Mouse (Mus musculus): ENCODE data around the gene Sdhc.

Sdhc gene

GRCm38 (mm10) chr1:171078419-171078818, 72.0 kb downstream of the Sdhc start:
- WGBS: 16% methylated on average over 12 of the region's 12 CpGs

- under 1% methylated on average over 20 of the region's 27 CpGs for WGBS
These were observed 72.4 kb downstream of the Sdhc start for GRCm38 (mm10) chr1:171077955-171078354.

GRCm38 (mm10) chr1:171077192-171077591, 73.2 kb downstream of the Sdhc start:
- WGBS: 52% methylated on average over 5 of the region's 5 CpGs

All from cerebral cortex, adult 2 months (tissue).